Mouse (Mus musculus) c-Kit-negative CD71-positive TER-119-positive erythroid progenitor cells, embryonic 14.5 days (primary cell): ENCODE data around the gene Olfr808.

Source experiments
- DNase-seq: peaks from one replicate; pipeline ENCODE4 v3.0.0-alpha.2; 2013; ENCODE audit warnings: low read depth, low spot score

The Olfr808 gene

GRCm38 (mm10) chr10:129765182-129765581 is at the start of gene Olfr808:
Gene Olfr808 (plus strand): TSS chr10:129765482.
- no peak for DNase-seq

GRCm38 (mm10) chr10:129729275-129729674 is 36.0 kb upstream of the Olfr808 start, which contains the start of gene Olfr805:
Gene Olfr805 (minus strand): TSS chr10:129729375.
- DNase-seq = no peak

DNA sequence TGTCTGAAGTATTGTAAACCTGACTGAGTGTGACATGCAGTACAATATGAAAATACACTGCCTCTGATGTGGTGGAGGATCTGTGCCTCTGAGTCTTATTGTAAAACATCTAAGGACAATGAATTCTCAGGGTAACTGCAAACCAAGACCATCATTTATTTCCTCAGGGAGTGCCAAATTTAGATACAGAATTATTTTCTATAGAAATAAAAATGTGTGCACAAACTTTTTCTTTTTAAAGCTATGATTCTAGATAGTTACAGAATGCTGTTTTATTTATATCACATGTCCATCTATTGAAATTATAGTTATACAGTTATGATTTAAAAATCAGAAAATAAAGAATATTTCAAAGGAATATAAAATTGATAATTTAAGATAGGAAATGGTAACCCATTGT is 23.5 kb upstream of the Olfr808 start, which contains the start of gene Olfr806:
TSS of gene Olfr806 (minus strand) at position 101 of the 400 bp plus-strand sequence.
- no peak for DNase-seq

GRCm38 (mm10) chr10:129757693-129758092 is 7.6 kb upstream of the Olfr808 start, which contains the start of gene Olfr807:
Gene Olfr807 (minus strand): TSS chr10:129757793.
- DNase-seq = no peak

GRCm38 (mm10) chr10:129774338-129774737 is 9.1 kb downstream of the Olfr808 start, which contains the start of gene Olfr809:
Gene Olfr809 (plus strand): TSS chr10:129774638.
- no peak for DNase-seq

DNA sequence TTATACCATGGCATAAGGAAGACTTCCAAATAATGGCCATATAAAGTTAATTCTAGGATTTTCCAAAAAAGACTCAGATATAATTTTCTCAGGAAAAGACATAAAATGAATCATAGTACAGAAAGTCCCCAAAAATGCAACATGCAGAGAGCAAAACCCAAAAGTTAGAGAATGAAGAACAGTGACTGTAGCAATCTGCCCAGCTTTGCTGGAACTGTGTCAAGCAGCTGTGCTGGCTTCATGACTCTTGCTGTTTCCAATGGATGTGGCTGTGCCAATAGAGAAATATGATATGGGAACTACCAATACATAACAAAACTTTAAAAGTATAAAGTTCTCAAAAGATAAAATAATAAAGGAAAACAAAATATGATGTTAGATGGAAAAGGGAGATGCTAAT is 12.8 kb downstream of the Olfr808 start:
- DNase-seq = no peak

DNA sequence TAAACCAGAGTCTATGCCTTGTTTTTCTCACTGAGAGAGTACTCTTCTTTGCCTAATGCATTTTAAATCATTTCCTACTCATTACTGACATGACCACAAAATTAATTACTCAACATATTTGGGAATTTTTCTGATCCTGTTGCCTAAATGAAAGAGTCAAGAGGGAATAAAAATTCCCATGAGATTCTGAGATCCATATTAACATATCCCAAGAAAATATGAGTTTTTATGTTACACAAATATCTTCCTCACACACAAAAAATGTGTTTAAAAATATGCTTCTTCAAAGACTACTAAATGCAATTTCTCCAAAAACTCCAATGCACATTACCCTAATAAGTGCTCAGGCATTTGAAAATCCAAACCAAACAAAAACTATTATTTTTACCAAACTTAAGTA is 29.5 kb downstream of the Olfr808 start, which contains the start of gene Olfr810:
TSS of gene Olfr810 (minus strand) at position 101 of the 400 bp plus-strand sequence.
- DNase-seq = no peak

GRCm38 (mm10) chr10:129804296-129804695 is 39.0 kb downstream of the Olfr808 start, which contains the start of gene Olfr811:
Gene Olfr811 (minus strand): TSS chr10:129804396.
- DNase-seq = no peak
